Mouse (Mus musculus) leukemia stem cell, adult 10-12 weeks (primary cell): Measurements from ENCODE around the gene Klb. TPM values are rescaled to one million over a fixed set of nuclear protein-coding genes. Genes with fewer than 3 reads are reported as not detected.

Source experiments
- polyA plus RNA-seq: library from polyadenylated mRNA; stranded (reverse); fragments of >175 nt; gene quantifications from 2 replicates; pipeline ENCODE4 v1.2.3, GENCODE M21; 2012; ENCODE audit warnings: low replicate concordance

The Klb gene
- not detected in 2 replicates for polyA plus RNA-seq

DNA sequence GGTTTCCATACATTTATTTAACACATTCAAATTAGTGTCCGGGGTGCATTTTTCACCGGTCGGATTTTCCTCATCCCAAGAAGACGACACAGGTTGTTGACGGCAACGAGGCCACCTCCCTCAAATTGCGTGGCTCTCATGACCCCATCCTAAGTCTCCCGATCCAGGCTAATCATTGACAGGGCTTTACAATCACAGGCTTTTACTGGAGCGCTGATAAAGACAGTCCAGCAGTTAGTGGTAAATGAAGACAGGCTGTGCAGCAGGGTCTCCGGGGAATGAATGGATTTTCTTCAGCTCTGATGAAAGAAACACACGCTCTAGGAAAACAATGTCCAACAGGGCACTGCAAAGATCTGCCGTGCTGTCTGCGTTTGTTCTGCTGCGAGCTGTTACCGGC, at the start of gene Klb:
Klb (plus strand) TSS at position 147 of the 400 bp plus-strand sequence.

DNA sequence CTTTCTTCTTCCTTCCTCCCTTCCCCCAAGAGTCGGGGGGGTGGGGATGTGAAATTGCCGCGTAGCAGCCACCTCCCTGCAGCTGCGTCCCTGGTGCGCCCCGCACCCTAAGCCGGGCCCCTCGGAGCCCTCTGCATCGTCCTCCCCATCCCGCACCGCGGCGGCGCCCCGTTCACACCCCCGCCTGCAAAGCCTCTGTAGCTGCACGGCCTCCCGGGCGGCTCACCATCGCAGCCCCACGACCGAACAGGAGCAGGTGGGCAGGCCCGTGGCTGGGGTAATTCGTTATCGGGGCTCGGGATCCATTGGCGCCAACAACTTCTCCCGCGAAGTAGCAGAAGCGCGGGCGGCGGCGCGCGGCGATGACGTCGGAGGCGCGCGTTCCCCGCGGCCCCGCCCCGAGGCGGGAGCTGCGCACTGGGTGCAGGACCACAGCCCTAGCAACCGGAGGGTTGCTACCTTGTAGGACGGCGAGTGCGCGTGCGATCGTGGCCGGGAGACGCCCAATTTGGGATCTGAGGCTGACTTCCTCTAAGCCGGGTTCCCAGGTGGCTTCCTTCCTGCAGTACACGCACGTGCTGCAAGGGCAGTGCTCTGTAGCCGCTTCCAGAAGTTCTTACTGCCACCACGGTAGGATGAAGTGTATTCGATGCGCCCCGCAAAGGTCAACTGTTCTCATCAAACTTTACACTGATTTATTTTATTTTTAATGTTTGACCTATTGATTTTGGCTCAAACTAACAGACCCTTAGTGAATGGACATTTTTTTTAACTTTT, 12.6 kb upstream of the Klb start, which contains the start of gene Rfc1:
Rfc1 (minus strand) TSS at position 373 of the 777 bp plus-strand sequence.

DNA sequence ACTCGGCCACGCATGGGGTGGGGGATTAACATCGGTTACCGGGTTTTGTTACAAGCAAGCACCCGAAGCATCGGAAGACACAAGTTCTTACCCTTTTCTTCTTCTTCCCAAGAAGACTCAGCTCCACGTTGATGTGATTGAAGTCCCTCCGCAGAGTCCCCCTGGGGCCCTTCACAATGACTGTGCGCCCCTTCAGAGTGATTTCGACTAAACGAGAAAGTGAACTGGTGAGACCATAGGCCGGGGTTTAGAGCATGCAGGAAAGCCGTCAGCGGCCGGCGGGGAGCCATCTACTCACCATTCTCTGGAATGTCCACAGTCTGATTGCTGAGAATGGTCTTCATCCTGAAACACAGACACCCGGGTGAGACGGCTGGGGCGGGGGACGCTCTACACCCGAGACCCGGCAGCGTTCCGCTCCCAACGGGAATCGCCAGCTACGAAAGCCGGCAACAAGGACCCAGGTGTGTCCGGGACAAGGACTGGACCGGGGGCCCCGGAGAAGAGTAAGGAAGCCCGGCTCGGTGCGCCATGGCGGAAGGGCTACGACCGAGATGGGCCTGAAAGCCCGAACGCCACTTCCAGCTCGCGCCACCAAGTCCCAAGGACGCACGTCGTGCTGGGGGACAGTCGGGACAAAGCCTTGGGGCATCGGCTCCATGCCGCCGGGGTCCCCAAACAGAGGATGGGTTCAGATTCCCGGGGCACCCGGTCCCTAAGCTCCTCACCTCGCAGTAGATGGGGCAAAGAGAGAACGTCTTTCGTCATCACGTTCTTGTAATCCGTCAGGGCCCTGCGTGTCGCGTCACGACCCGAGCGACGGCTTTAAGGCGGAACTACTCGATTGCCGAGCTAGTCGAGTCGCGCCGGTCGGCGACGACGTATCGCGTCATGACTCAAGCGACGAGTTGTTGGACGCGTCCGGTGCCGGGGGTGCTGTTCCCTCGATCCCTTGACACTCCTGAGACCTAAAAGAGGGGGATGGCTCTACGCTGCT, 42.8 kb downstream of the Klb start, which contains the start of the genes Rpl9 and Lias:
Rpl9 (minus strand) TSS at position 797 of the 997 bp plus-strand sequence.
Lias (plus strand) TSS at position 850 of the 997 bp plus-strand sequence.

Other genes with a start within 250 kb of the Klb start
- gene Klhl5, start 240.8 kb upstream of the Klb start, polyA plus RNA-seq = 10.7 and 16.3 TPM in 2 replicates
- 0.19 and 0.25 TPM in 2 replicates for gene Wdr19, start 148.6 kb upstream of the Klb start, polyA plus RNA-seq
- 7.1 and 17.5 TPM in 2 replicates for gene Rfc1, start 12.6 kb upstream of the Klb start, polyA plus RNA-seq
- gene Rpl9, start 43.1 kb downstream of the Klb start, polyA plus RNA-seq = 20.8 and 49.2 TPM in 2 replicates
- gene Lias, start 43.2 kb downstream of the Klb start, polyA plus RNA-seq = 2.1 and 3.8 TPM in 2 replicates
- gene Ugdh, start 87.6 kb downstream of the Klb start, polyA plus RNA-seq = 2.0 and 4.7 TPM in 2 replicates
- 3.4 and 11.1 TPM in 2 replicates for gene Gm43552, start 144.5 kb downstream of the Klb start, polyA plus RNA-seq
- 5.7 and 22.9 TPM in 2 replicates for gene Smim14, start 188.9 kb downstream of the Klb start, polyA plus RNA-seq
- 43.2 and 87.3 TPM in 2 replicates for gene Ube2k, start 188.9 kb downstream of the Klb start, polyA plus RNA-seq